Mouse (Mus musculus) testis, adult 2 months (tissue): ENCODE data around the gene Lin7c. TPM values are rescaled to one million over a fixed set of nuclear protein-coding genes. Genes with fewer than 3 reads are reported as not detected.

Source experiments
- H3K27ac ChIP-seq: fragments of 200-500 bp; 2 replicates; pipeline ENCODE4 v1.5.1; 2012; ENCODE audit warnings: low read depth, low read length; ENCODE audit not compliant: control insufficient read depth, insufficient read depth
- H3K27me3 ChIP-seq: fragments of 200-500 bp; 2 replicates; pipeline ENCODE4 v1.6.1; 2012; ENCODE audit warnings: mild to moderate bottlenecking, low read length, moderate library complexity; ENCODE audit not compliant: control insufficient read depth, insufficient read depth
- H3K36me3 ChIP-seq: fragments of 200-500 bp; 2 replicates; pipeline ENCODE4 v1.6.1; 2012; ENCODE audit warnings: mild to moderate bottlenecking, low read length; ENCODE audit not compliant: control insufficient read depth, insufficient read depth
- H3K4me1 ChIP-seq: fragments of 200-500 bp; 2 replicates; pipeline ENCODE4 v1.6.1; 2012; ENCODE audit warnings: low read length; ENCODE audit not compliant: control insufficient read depth, insufficient read depth
- H3K4me3 ChIP-seq: fragments of 200-500 bp; 2 replicates; pipeline ENCODE4 v1.5.1; 2012; ENCODE audit warnings: low read depth, mild to moderate bottlenecking, low read length, moderate library complexity, mixed read lengths; ENCODE audit not compliant: control insufficient read depth
- CTCF ChIP-seq: fragments of 200-500 bp; IDR thresholded peaks from 2 replicates; pipeline ENCODE4 v1.5.1; 2012; ENCODE audit warnings: low read depth, mild to moderate bottlenecking, inconsistent platforms, low read length, moderate library complexity; ENCODE audit not compliant: control insufficient read depth, insufficient read depth, insufficient replicate concordance
- POLR2A ChIP-seq: fragments of 200-500 bp; IDR thresholded peaks from 2 replicates; pipeline ENCODE4 v1.6.1; 2012; ENCODE audit warnings: low read depth, mild to moderate bottlenecking, inconsistent platforms, low read length, moderate library complexity; ENCODE audit not compliant: control insufficient read depth
- polyA plus RNA-seq: library from polyadenylated mRNA; depleted of rRNA; stranded (reverse); fragments of >200 nt; gene quantifications from 2 replicates; pipeline ENCODE4 v1.2.3, GENCODE M21; 2012

Gene Lin7c
- polyA plus RNA-seq, 1 experiment: 7.7 TPM

- Histone ChIP-seq H3K27ac (no peak overlapping the region), H3K4me1 (no peaks in the 10 kb centered on the region), H3K36me3 (0 out of 2 replicates have a peak, but pooled peaks cover 1% of the 10 kb centered on the region), H3K27me3 (no peaks in the 10 kb centered on the region), H3K4me3 (no peak overlapping the region)
- no peak for TF ChIP-seq CTCF
- TF ChIP-seq POLR2A: no peak
Observed at GRCm38 (mm10) chr2:109902869-109903268, 12.2 kb downstream of the Lin7c start.

GRCm38 (mm10) chr2:109904171-109904821 lies 13.6 kb downstream of the Lin7c start:
- Histone ChIP-seq H3K4me1 (no peaks in the 10 kb centered on the region), H3K27me3 (no peaks in the 10 kb centered on the region), H3K27ac (no peak overlapping the region), H3K36me3 (0 out of 2 replicates have a peak, but pooled peaks cover 1% of the 10 kb centered on the region), H3K4me3 (no peak overlapping the region)
- peak; percentile 46; the same call in 1 of the 2 replicates for TF ChIP-seq CTCF
- no peak for TF ChIP-seq POLR2A

- H3K4me3 ChIP-seq: no peak overlapping the region
- no peak for TF ChIP-seq CTCF
- H3K27ac ChIP-seq: no peak overlapping the region
- H3K4me1 ChIP-seq: no peaks in the 10 kb centered on the region
- H3K36me3 ChIP-seq: no peaks in the 10 kb centered on the region
- no peaks in the 10 kb centered on the region; the same call in 1 of the 2 replicates for H3K27me3 ChIP-seq
Observed at GRCm38 (mm10) chr2:109909122-109909521, 18.5 kb downstream of the Lin7c start.

- H3K27ac ChIP-seq: no peak overlapping the region
- no peaks in the 10 kb centered on the region for H3K4me1 ChIP-seq
- no peak for TF ChIP-seq POLR2A
- no peak for TF ChIP-seq CTCF
- no peaks in the 10 kb centered on the region for H3K36me3 ChIP-seq
- no peaks in the 10 kb centered on the region; the same call in 1 of the 2 replicates for H3K27me3 ChIP-seq
- H3K4me3 ChIP-seq: no peak overlapping the region
Observed at GRCm38 (mm10) chr2:109912216-109912615, 21.6 kb downstream of the Lin7c start.

DNA sequence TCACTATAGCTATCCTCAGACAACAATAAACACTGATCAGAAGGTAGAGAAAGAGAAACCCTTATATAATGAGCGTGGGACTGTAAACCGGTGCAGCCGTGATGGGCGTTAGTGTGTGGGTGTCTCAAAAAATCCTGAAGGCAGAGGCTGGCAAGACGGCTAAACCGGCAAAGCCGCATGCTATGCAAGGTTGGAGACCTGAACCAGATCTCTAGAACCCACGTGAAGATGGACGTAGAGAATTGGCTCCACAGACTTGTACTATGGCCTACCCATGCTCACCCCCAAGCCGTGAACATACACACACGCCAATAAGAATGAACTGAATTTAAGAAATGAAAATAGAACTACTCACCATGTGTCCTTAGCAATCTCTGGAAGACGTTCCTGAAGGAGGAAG lies 22.1 kb downstream of the Lin7c start:
- Histone ChIP-seq H3K27me3 (no peaks in the 10 kb centered on the region; the same call in 1 of the 2 replicates), H3K4me3 (no peak overlapping the region; the same call in 1 of the 2 replicates), H3K27ac (no peak overlapping the region), H3K36me3 (no peaks in the 10 kb centered on the region), H3K4me1 (peaks cover 3% of the 10 kb centered on the region; the same call in 1 of the 2 replicates)
- TF ChIP-seq POLR2A: no peak
- TF ChIP-seq CTCF: no peak

GRCm38 (mm10) chr2:109913241-109913640 lies 22.6 kb downstream of the Lin7c start:
- no peak overlapping the region for H3K27ac ChIP-seq
- TF ChIP-seq CTCF (no peak), POLR2A (no peak)
- no peaks in the 10 kb centered on the region; the same call in 1 of the 2 replicates for H3K27me3 ChIP-seq
- H3K4me3 ChIP-seq: no peak overlapping the region
- peaks cover 7% of the 10 kb centered on the region for H3K4me1 ChIP-seq
- no peaks in the 10 kb centered on the region for H3K36me3 ChIP-seq

GRCm38 (mm10) chr2:109914601-109915000 lies 23.9 kb downstream of the Lin7c start:
- H3K27ac ChIP-seq: no peak overlapping the region
- no peaks in the 10 kb centered on the region; the same call in 1 of the 2 replicates for H3K27me3 ChIP-seq
- TF ChIP-seq POLR2A (no peak), CTCF (no peak)
- H3K4me1 ChIP-seq: peaks cover 20% of the 10 kb centered on the region
- no peaks in the 10 kb centered on the region for H3K36me3 ChIP-seq
- H3K4me3 ChIP-seq: no peak overlapping the region
